Mouse (Mus musculus) olfactory bulb, adult 2 months (tissue): ENCODE data around the gene Pdzrn3.

ENCODE experiments used
- CTCF ChIP-seq: fragments of 200-500 bp; IDR thresholded peaks from 2 replicates; pipeline ENCODE4 v1.5.1; 2012; ENCODE audit warnings: low read depth, mild to moderate bottlenecking, low read length, moderate library complexity; ENCODE audit not compliant: insufficient read depth
- POLR2A ChIP-seq: fragments of 200-500 bp; IDR thresholded peaks from 2 replicates; pipeline ENCODE4 v1.6.1; 2012; ENCODE audit warnings: mild to moderate bottlenecking, low read depth, low read length, moderate library complexity; ENCODE audit not compliant: insufficient read depth

DNA sequence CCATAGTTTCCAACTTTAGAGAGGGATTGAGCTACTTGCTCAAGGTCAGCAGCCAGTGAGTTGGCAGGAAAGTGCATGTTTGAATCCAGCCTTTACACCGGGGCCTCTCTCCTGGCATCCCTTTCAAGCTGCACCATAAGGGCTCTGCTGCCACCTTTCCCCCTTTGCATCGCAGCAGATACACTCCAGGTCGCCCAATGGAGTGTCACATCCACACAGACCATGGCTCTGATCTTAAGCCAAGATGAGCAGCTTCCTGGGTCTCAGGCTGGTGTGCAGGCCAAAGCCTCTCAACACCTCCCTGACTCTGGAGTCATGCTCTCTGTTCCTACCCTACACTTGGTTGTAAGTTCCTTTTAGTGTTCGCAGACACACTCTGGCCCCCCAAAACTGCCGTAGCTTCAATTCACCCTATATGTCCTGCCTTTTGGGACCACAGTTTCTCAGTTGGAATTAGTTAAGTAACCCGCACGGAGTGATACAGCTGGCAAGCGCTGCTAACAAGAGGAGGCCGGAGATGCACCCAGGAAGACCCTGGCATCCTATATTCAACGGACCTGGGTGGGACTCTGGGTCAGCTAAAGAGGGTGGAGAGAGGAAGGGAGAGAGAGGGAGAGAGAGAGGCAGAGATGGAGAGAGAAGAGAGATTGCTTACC, 1.1 kb downstream of the Pdzrn3 start:
- TF ChIP-seq CTCF (no peak), POLR2A (no peak)
